Mouse (Mus musculus) mouse trophoblast stem cell (cell line): ENCODE results near the gene Snrpg.
"Not testable (repeated sequence)": the region's sequence is repeated elsewhere in the genome, so short reads cannot be mapped to it uniquely, and the experiment has no call there.

ENCODE experiments used
- in situ Hi-C, 2 experiments: fragments of 300-500 bp; cut with MseI, MboI; formaldehyde crosslinking; loops; 2 replicates in 1 of 2; 3 replicates in 1 of 2; pipeline ENCODE4 v1.15.1; 2025

Gene Snrpg

GRCm38 (mm10) chr6:86370764-86371339 is at the start of gene Snrpg:
Snrpg (plus strand) TSS chr6:86371304.
- in situ Hi-C loops = no loop called here

- in situ Hi-C loops = no loop called here
These were observed 49.0 kb upstream of the Snrpg start for GRCm38 (mm10) chr6:86322031-86322563.

- in situ Hi-C loops = no loop called here
These were observed 48.1 kb upstream of the Snrpg start for GRCm38 (mm10) chr6:86322991-86323390.

- in situ Hi-C loops = no loop called here
These were observed 46.7 kb upstream of the Snrpg start for GRCm38 (mm10) chr6:86324400-86324799.

GRCm38 (mm10) chr6:86325646-86326045 is 45.5 kb upstream of the Snrpg start:
- in situ Hi-C loops = no loop called here

GRCm38 (mm10) chr6:86326866-86327265 is 44.2 kb upstream of the Snrpg start:
- in situ Hi-C loops = no loop called here

GRCm38 (mm10) chr6:86328369-86328768 is 42.7 kb upstream of the Snrpg start:
- in situ Hi-C loops = no loop called here

GRCm38 (mm10) chr6:86329943-86330342 is 41.2 kb upstream of the Snrpg start:
- in situ Hi-C loops = no loop called here

- in situ Hi-C loops = no loop called here
These were observed 35.8 kb upstream of the Snrpg start for GRCm38 (mm10) chr6:86335121-86335849.

- in situ Hi-C loops = no loop called here
These were observed 35.2 kb upstream of the Snrpg start for GRCm38 (mm10) chr6:86335860-86336259.

GRCm38 (mm10) chr6:86336340-86336739 is 34.8 kb upstream of the Snrpg start:
- in situ Hi-C loops = not testable (repeated sequence)

- in situ Hi-C loops = no loop called here
These were observed 27.4 kb upstream of the Snrpg start for GRCm38 (mm10) chr6:86343656-86344055.

- in situ Hi-C loops = no loop called here
These were observed 25.0 kb upstream of the Snrpg start for GRCm38 (mm10) chr6:86346063-86346462.

GRCm38 (mm10) chr6:86349257-86349656 is 21.8 kb upstream of the Snrpg start:
- in situ Hi-C loops = no loop called here

GRCm38 (mm10) chr6:86354948-86355347 is 16.2 kb upstream of the Snrpg start:
- in situ Hi-C loops = loop anchor here (10.0 kb wide), 1 partner anchor 230 kb away; no protein-coding TSS in a partner anchor

- in situ Hi-C loops = loop anchor here (10.0 kb wide), 1 partner anchor 232 kb away; no protein-coding TSS in a partner anchor
These were observed 14.1 kb upstream of the Snrpg start for GRCm38 (mm10) chr6:86356956-86357355.

- in situ Hi-C loops = no loop called here
These were observed 10.4 kb upstream of the Snrpg start for GRCm38 (mm10) chr6:86360691-86361090.

GRCm38 (mm10) chr6:86361373-86361772 is 9.7 kb upstream of the Snrpg start:
- in situ Hi-C loops = no loop called here

GRCm38 (mm10) chr6:86364442-86365141 is 6.5 kb upstream of the Snrpg start:
- in situ Hi-C loops = no loop called here

GRCm38 (mm10) chr6:86365371-86366124 is 5.6 kb upstream of the Snrpg start, which contains the start of gene Fam136a:
Fam136a (plus strand) TSS chr6:86365646.
- in situ Hi-C loops = no loop called here

GRCm38 (mm10) chr6:86366125-86366852 is 4.8 kb upstream of the Snrpg start:
- in situ Hi-C loops = no loop called here
